ENCODE assay signal across 8 mouse cellular contexts in genomic region chr4:46489028-46489925, GRCm38 (mm10). TPM values are rescaled to one million over a fixed set of nuclear protein-coding genes. Genes with fewer than 3 reads are reported as not detected.
DNase-seq lines count a peak whose midpoint lies in the region; ATAC-seq and TF ChIP-seq lines count a peak whose summit lies in the region.

Gene Nans (plus strand): TSS chr4:46489248.

- TF ChIP-seq EP300 in heart, postnatal 0 days (IDR thresholded peaks at IDR 0.05; ENCODE audit: low read depth): no peak

- TF ChIP-seq POLR2A in testis, adult 2 months (IDR thresholded peaks at IDR 0.05; ENCODE audit: control insufficient read depth, low read depth, low read length): peak; percentile 18; the same call in 1 of the 2 replicates

- peaks cover 51% of the 10 kb centered on the region for H3K4me1 ChIP-seq in E14TG2a.4 (replicated peaks; ENCODE audit: low read depth, low read length)
- H3K4me1 ChIP-seq in forebrain, embryonic 12.5 days: peaks cover 7% of the 10 kb centered on the region
- H3K4me1 ChIP-seq in heart, postnatal 0 days (ENCODE audit: control insufficient read depth, insufficient read depth): peaks cover 12% of the 10 kb centered on the region
- H3K4me1 ChIP-seq in liver, embryonic 16.5 days (ENCODE audit: control insufficient read depth, low read depth, low read length): peaks cover 25% of the 10 kb centered on the region
- peaks cover 15% of the 10 kb centered on the region for H3K4me1 ChIP-seq in neural tube, embryonic 13.5 days (replicated peaks)
- H3K4me1 ChIP-seq in testis, adult 2 months (ENCODE audit: control insufficient read depth, insufficient read depth, low read length): peaks cover 11% of the 10 kb centered on the region

- peak within 1 kb of the TSS; percentile 73 for H3K27ac ChIP-seq in forebrain, embryonic 12.5 days
- H3K27ac ChIP-seq in heart, postnatal 0 days (ENCODE audit: low read depth): peak within 1 kb of the TSS; percentile 50
- H3K27ac ChIP-seq in liver, embryonic 16.5 days (ENCODE audit: low read length): peak within 1 kb of the TSS; percentile 75
- H3K27ac ChIP-seq in neural tube, embryonic 13.5 days (replicated peaks): peak within 1 kb of the TSS; percentile 70
- peak within 1 kb of the TSS; percentile 39; the same call in 1 of the 2 replicates for H3K27ac ChIP-seq in testis, adult 2 months (ENCODE audit: control insufficient read depth, insufficient read depth, low read depth, low read length)

- peak; percentile 95 for DNase-seq in c-Kit-positive CD71-positive TER-119-positive erythroid progenitor cells, embryonic 14.5 days (ENCODE audit: low spot score)
- DNase-seq in heart, postnatal 0 days (ENCODE audit: low spot score): peak; percentile 93
- DNase-seq in kidney, postnatal 4 days: peak; percentile 97 to 98

- TF ChIP-seq CTCF in E14TG2a.4 (conservative IDR thresholded peaks at IDR 0.05; ENCODE audit: low read length): no peak
- TF ChIP-seq CTCF in heart, postnatal 0 days (IDR thresholded peaks at IDR 0.05; ENCODE audit: low read depth): no peak
- no peak for TF ChIP-seq CTCF in testis, adult 2 months (IDR thresholded peaks at IDR 0.05; ENCODE audit: control insufficient read depth, insufficient read depth, insufficient replicate concordance, low read depth, low read length)

- H3K9ac ChIP-seq in forebrain, embryonic 12.5 days: peak within 1 kb of the TSS; percentile 72
- H3K9ac ChIP-seq in heart, postnatal 0 days (replicated peaks; ENCODE audit: low read depth, low read length): peak within 1 kb of the TSS; percentile 78
- peak within 1 kb of the TSS; percentile 87 for H3K9ac ChIP-seq in liver, embryonic 16.5 days (ENCODE audit: low read depth, low read length)
- peak within 1 kb of the TSS; percentile 80 for H3K9ac ChIP-seq in neural tube, embryonic 13.5 days

- no peaks in the 10 kb centered on the region for H3K9me3 ChIP-seq in E14TG2a.4 (ENCODE audit: low read length)
- no peaks in the 10 kb centered on the region for H3K9me3 ChIP-seq in forebrain, embryonic 12.5 days
- H3K9me3 ChIP-seq in heart, postnatal 0 days (replicated peaks; ENCODE audit: control insufficient read depth, low read length): no peaks in the 10 kb centered on the region
- H3K9me3 ChIP-seq in liver, embryonic 16.5 days (replicated peaks; ENCODE audit: control insufficient read depth, low read length): no peaks in the 10 kb centered on the region
- H3K9me3 ChIP-seq in neural tube, embryonic 13.5 days: no peaks in the 10 kb centered on the region

- peaks cover 33% of the 10 kb centered on the region for H3K36me3 ChIP-seq in E14TG2a.4 (ENCODE audit: insufficient read depth, low read length)
- H3K36me3 ChIP-seq in forebrain, embryonic 12.5 days (replicated peaks): peaks cover 16% of the 10 kb centered on the region
- H3K36me3 ChIP-seq in heart, postnatal 0 days (replicated peaks; ENCODE audit: control insufficient read depth, insufficient read depth, low read length): peaks cover 19% of the 10 kb centered on the region
- peaks cover 15% of the 10 kb centered on the region for H3K36me3 ChIP-seq in liver, embryonic 16.5 days (ENCODE audit: control insufficient read depth, insufficient read depth)
- peaks cover 19% of the 10 kb centered on the region for H3K36me3 ChIP-seq in neural tube, embryonic 13.5 days
- no peaks in the 10 kb centered on the region for H3K36me3 ChIP-seq in testis, adult 2 months (ENCODE audit: control insufficient read depth, insufficient read depth, low read length)

- peak; percentile 100 for ATAC-seq in forebrain, embryonic 12.5 days (ENCODE audit: low FRiP score)
- peak; percentile 96 for ATAC-seq in heart, postnatal 0 days (ENCODE audit: insufficient read depth, low read depth)
- ATAC-seq in liver, embryonic 16.5 days (ENCODE audit: low read depth): peak; percentile 99
- ATAC-seq in neural tube, embryonic 13.5 days (ENCODE audit: low read depth): peak; percentile 99

- no peaks in the 10 kb centered on the region for H3K27me3 ChIP-seq in E14TG2a.4 (ENCODE audit: insufficient read depth, low read length)
- no peaks in the 10 kb centered on the region for H3K27me3 ChIP-seq in forebrain, embryonic 12.5 days
- no peaks in the 10 kb centered on the region for H3K27me3 ChIP-seq in heart, postnatal 0 days (ENCODE audit: control insufficient read depth, insufficient read depth, low read length)
- no peaks in the 10 kb centered on the region for H3K27me3 ChIP-seq in liver, embryonic 16.5 days (ENCODE audit: control insufficient read depth, insufficient read depth, low read depth, low read length)
- no peaks in the 10 kb centered on the region for H3K27me3 ChIP-seq in neural tube, embryonic 13.5 days
- no peaks in the 10 kb centered on the region for H3K27me3 ChIP-seq in testis, adult 2 months (ENCODE audit: control insufficient read depth, insufficient read depth, low read length)

- H3K4me2 ChIP-seq in forebrain, embryonic 12.5 days: peak within 1 kb of the TSS; percentile 75
- peak within 1 kb of the TSS; percentile 90 for H3K4me2 ChIP-seq in heart, postnatal 0 days (ENCODE audit: low read depth, low read length)
- peak within 1 kb of the TSS; percentile 68 for H3K4me2 ChIP-seq in liver, embryonic 16.5 days (ENCODE audit: low read depth, low read length)
- H3K4me2 ChIP-seq in neural tube, embryonic 13.5 days: peak within 1 kb of the TSS; percentile 72

- WGBS in forebrain, embryonic 12.5 days: under 1% methylated on average over 56 of the region's 58 CpGs
- WGBS in heart, postnatal 0 days: under 1% methylated on average over 57 of the region's 58 CpGs
- WGBS in liver, embryonic 16.5 days (ENCODE audit: insufficient replicate concordance): under 1% methylated on average over 58 of the region's 58 CpGs
- WGBS in neural tube, embryonic 13.5 days: under 1% methylated on average over 58 of the region's 58 CpGs

- peak within 1 kb of the TSS; percentile 94 for H3K4me3 ChIP-seq in E14TG2a.4 (replicated peaks; ENCODE audit: low read length)
- H3K4me3 ChIP-seq in forebrain, embryonic 12.5 days (replicated peaks): peak within 1 kb of the TSS; percentile 80
- H3K4me3 ChIP-seq in heart, postnatal 0 days (ENCODE audit: low read depth, low read length): peak within 1 kb of the TSS; percentile 84
- H3K4me3 ChIP-seq in liver, embryonic 16.5 days (ENCODE audit: low read depth, low read length): peak within 1 kb of the TSS; percentile 87
- H3K4me3 ChIP-seq in neural tube, embryonic 13.5 days: peak within 1 kb of the TSS; percentile 74
- peak within 1 kb of the TSS; percentile 88 for H3K4me3 ChIP-seq in testis, adult 2 months (ENCODE audit: control insufficient read depth, low read depth, low read length)

RNA-seq across cellular contexts. Expression of gene Nans, which starts in this region (rescaled TPM):
- polyA plus RNA-seq in forebrain, embryonic 12.5 days (2016; fragmentation: Nextera tagmentation; extraction: Ambion mirVana): 63.5 and 75.8 TPM in 2 replicates
- total RNA-seq in heart, postnatal 0 days (2014; rRNA removed; ENCODE audit: low replicate concordance): 54.2 and 54.6 TPM in 2 replicates
- 36.2 and 38.2 TPM in 2 replicates for polyA plus RNA-seq in heart, postnatal 0 days (2015; fragmentation: Nextera tagmentation; extraction: Ambion mirVana)
- 40.5 and 48.3 TPM in 2 replicates for polyA plus RNA-seq in liver, embryonic 16.5 days (2015; fragmentation: Nextera tagmentation; extraction: Ambion mirVana)
- polyA plus RNA-seq in neural tube, embryonic 13.5 days (2015; fragmentation: Nextera tagmentation; extraction: Ambion mirVana): 70.4 and 72.2 TPM in 2 replicates
- 9.5 and 10.7 TPM in 2 replicates for polyA plus RNA-seq in testis, adult 2 months (2012; rRNA removed)

Comparison
In these comparisons a context has a peak if more than half of its experiments do, and no peak if none do; other contexts are left out.
1. Peak in every context shown above with its lines: DNase-seq, ATAC-seq, H3K4me3 ChIP-seq and H3K27ac ChIP-seq.